Mouse (Mus musculus) embryonic facial prominence, embryonic 11.5 days (tissue): Measurements from ENCODE around the gene Cgnl1. TPM values are rescaled to one million over a fixed set of nuclear protein-coding genes. Genes with fewer than 3 reads are reported as not detected.

Source experiments
- ATAC-seq: fragments of 200-750 bp; cut with Nextera tagmentation; replicated peaks from 2 replicates; pipeline ENCODE4 v1.8.0; 2017; ENCODE audit warnings: low read depth; ENCODE audit not compliant: insufficient number of reproducible peaks, low FRiP score, low TSS enrichment
- DNase-seq: peaks from one replicate; pipeline ENCODE4 v3.0.0-alpha.2; 2015; ENCODE audit warnings: low spot score
- H3K27ac ChIP-seq: fragments of 300-500 bp; sonication (generic); replicated peaks from 2 replicates; pipeline ENCODE4 v1.5.1; 2014; ENCODE audit warnings: mild to moderate bottlenecking, low read depth, low read length, control low read depth
- H3K27me3 ChIP-seq: fragments of 300-500 bp; sonication (generic); 2 replicates; pipeline ENCODE4 v1.6.1; 2014; ENCODE audit warnings: mild to moderate bottlenecking, low read length, moderate library complexity, mixed read lengths; ENCODE audit not compliant: control insufficient read depth, insufficient read depth
- H3K36me3 ChIP-seq: fragments of 300-500 bp; sonication (generic); replicated peaks from 2 replicates; pipeline ENCODE4 v1.6.1; 2014; ENCODE audit warnings: low read depth, mild to moderate bottlenecking, low read length, moderate library complexity, mixed read lengths; ENCODE audit not compliant: control insufficient read depth, insufficient read depth
- H3K4me1 ChIP-seq: fragments of 300-500 bp; sonication (generic); 2 replicates; pipeline ENCODE4 v1.6.1; 2014; ENCODE audit warnings: low read length, mixed read lengths; ENCODE audit not compliant: control insufficient read depth, insufficient read depth
- H3K4me2 ChIP-seq: fragments of 300-500 bp; sonication (generic); 2 replicates; pipeline ENCODE4 v1.6.1; 2014; ENCODE audit warnings: low read depth, mild to moderate bottlenecking, control low read depth, low read length, moderate library complexity
- H3K4me3 ChIP-seq: fragments of 300-500 bp; sonication (generic); 2 replicates; pipeline ENCODE4 v1.5.1; 2014; ENCODE audit warnings: low read depth, low read length, control low read depth
- H3K9ac ChIP-seq: fragments of 300-500 bp; sonication (generic); replicated peaks from 2 replicates; pipeline ENCODE4 v1.6.1; 2014; ENCODE audit warnings: mild to moderate bottlenecking, control low read depth, low read length
- H3K9me3 ChIP-seq: fragments of 300-500 bp; sonication (generic); replicated peaks from 2 replicates; pipeline ENCODE4 v1.6.1; 2016; ENCODE audit warnings: mild to moderate bottlenecking, low read length, inconsistent platforms, mixed read lengths; ENCODE audit not compliant: control insufficient read depth
- WGBS: fragments of 180-500 bp; shearing (Covaris S2); extraction: QIAGEN DNeasy Blood & Tissue Kit; methylation state at CpG from one replicate; pipeline ENCODE4 v1.1.7; 2014; 5-methylcytosine and 5-hydroxymethylcytosine counted together
- polyA plus RNA-seq: library from polyadenylated mRNA; unstranded; fragments of >200 nt; fragmentation: Nextera tagmentation; extraction: Ambion mirVana; gene quantifications from 2 replicates; pipeline ENCODE4 v1.2.1, GENCODE M21; 2014

Gene Cgnl1
- polyA plus RNA-seq, 1 experiment from 2014 or later = 5.4 TPM

GRCm38 (mm10) chr9:71777404-71777803 is 6.0 kb upstream of the Cgnl1 start:
- Histone ChIP-seq H3K4me1 (no peaks in the 10 kb centered on the region), H3K27me3 (no peaks in the 10 kb centered on the region), H3K9me3 (no peaks in the 10 kb centered on the region), H3K4me3 (no peak overlapping the region), H3K27ac (no peak overlapping the region), H3K36me3 (no peaks in the 10 kb centered on the region), H3K4me2 (no peak overlapping the region), H3K9ac (no peak overlapping the region)
- ATAC-seq = no peak
- no peak for DNase-seq
- WGBS = 97% methylated on average over 3 of the region's 3 CpGs

GRCm38 (mm10) chr9:71776337-71776736 is 4.9 kb upstream of the Cgnl1 start:
- no peak overlapping the region for H3K4me2 ChIP-seq
- DNase-seq = no peak
- no peaks in the 10 kb centered on the region for H3K27me3 ChIP-seq
- no peak overlapping the region for H3K9ac ChIP-seq
- no peaks in the 10 kb centered on the region for H3K36me3 ChIP-seq
- no peak overlapping the region for H3K4me3 ChIP-seq
- whole genome bisulfite sequencing = 81% methylated on average over 3 of the region's 3 CpGs
- no peak for ATAC-seq
- no peaks in the 10 kb centered on the region for H3K4me1 ChIP-seq
- no peaks in the 10 kb centered on the region for H3K9me3 ChIP-seq
- H3K27ac ChIP-seq = no peak overlapping the region

GRCm38 (mm10) chr9:71773563-71773962 is 2.2 kb upstream of the Cgnl1 start:
- no peaks in the 10 kb centered on the region for H3K36me3 ChIP-seq
- 81% methylated on average over 9 of the region's 9 CpGs for WGBS

GRCm38 (mm10) chr9:71772338-71772737 is 936 bp upstream of the Cgnl1 start:
- Histone ChIP-seq H3K4me2 (no peak overlapping the region), H3K4me3 (no peak overlapping the region), H3K4me1 (no peaks in the 10 kb centered on the region), H3K27me3 (no peaks in the 10 kb centered on the region; the same call in 1 of the 2 replicates), H3K9ac (no peak overlapping the region), H3K27ac (no peak overlapping the region), H3K9me3 (no peaks in the 10 kb centered on the region), H3K36me3 (no peaks in the 10 kb centered on the region)
- DNase-seq (peak; percentile 64), ATAC-seq (no peak)
- 62% methylated on average over 5 of the region's 5 CpGs for WGBS

More at GRCm38 (mm10) chr9:71773563-71773962, 2.2 kb upstream of the Cgnl1 start:
- H3K4me2 ChIP-seq = no peak overlapping the region
- H3K27me3 ChIP-seq = no peaks in the 10 kb centered on the region; the same call in 1 of the 2 replicates
- H3K4me3 ChIP-seq = no peak overlapping the region
- H3K27ac ChIP-seq = no peak overlapping the region
- DNase-seq (no peak), ATAC-seq (no peak)
- no peaks in the 10 kb centered on the region for H3K4me1 ChIP-seq
- H3K9ac ChIP-seq = no peak overlapping the region
- no peaks in the 10 kb centered on the region for H3K9me3 ChIP-seq

GRCm38 (mm10) chr9:71770484-71770883 is 918 bp downstream of the Cgnl1 start:
- no peaks in the 10 kb centered on the region for H3K36me3 ChIP-seq
- H3K4me1 ChIP-seq = no peaks in the 10 kb centered on the region
- H3K4me3 ChIP-seq = peak overlapping the region; percentile 58
- H3K9me3 ChIP-seq = no peaks in the 10 kb centered on the region
- peak; percentile 31 for DNase-seq
- 2% methylated on average over 10 of the region's 10 CpGs for WGBS
- H3K27me3 ChIP-seq = no peaks in the 10 kb centered on the region; the same call in 1 of the 2 replicates
- ATAC-seq = no peak
- no peak overlapping the region for H3K27ac ChIP-seq
- peak overlapping the region; percentile 85 for H3K4me2 ChIP-seq
- H3K9ac ChIP-seq = no peak overlapping the region

- no peak overlapping the region for H3K27ac ChIP-seq
- H3K4me2 ChIP-seq = no peak overlapping the region
- H3K4me1 ChIP-seq = no peaks in the 10 kb centered on the region
- no peaks in the 10 kb centered on the region for H3K36me3 ChIP-seq
- no peak for ATAC-seq
- H3K9me3 ChIP-seq = no peaks in the 10 kb centered on the region
- no peak overlapping the region for H3K9ac ChIP-seq
- H3K27me3 ChIP-seq = no peaks in the 10 kb centered on the region; the same call in 1 of the 2 replicates
- no peak overlapping the region for H3K4me3 ChIP-seq
- 42% methylated on average over 9 of the region's 9 CpGs for WGBS
- no peak for DNase-seq
These were observed 1.7 kb downstream of the Cgnl1 start for GRCm38 (mm10) chr9:71769701-71770100.

- Histone ChIP-seq H3K36me3 (no peaks in the 10 kb centered on the region), H3K9ac (no peak overlapping the region), H3K27ac (no peak overlapping the region), H3K9me3 (no peaks in the 10 kb centered on the region), H3K27me3 (no peaks in the 10 kb centered on the region; the same call in 1 of the 2 replicates), H3K4me2 (no peak overlapping the region), H3K4me1 (no peaks in the 10 kb centered on the region), H3K4me3 (no peak overlapping the region)
- DNase-seq = no peak
- ATAC-seq = no peak
- 96% methylated on average over 1 of the region's 1 CpGs for WGBS
These were observed 3.3 kb downstream of the Cgnl1 start for GRCm38 (mm10) chr9:71768119-71768518.

GRCm38 (mm10) chr9:71766902-71767301 is 4.5 kb downstream of the Cgnl1 start:
- no peak for DNase-seq
- Histone ChIP-seq H3K36me3 (no peaks in the 10 kb centered on the region), H3K4me1 (no peaks in the 10 kb centered on the region), H3K4me3 (no peak overlapping the region), H3K27me3 (no peaks in the 10 kb centered on the region; the same call in 1 of the 2 replicates), H3K4me2 (no peak overlapping the region), H3K27ac (no peak overlapping the region), H3K9me3 (no peaks in the 10 kb centered on the region), H3K9ac (no peak overlapping the region)
- no peak for ATAC-seq
- WGBS = 49% methylated on average over 2 of the region's 2 CpGs
